Mouse (Mus musculus) ES-E14 (cell line): ENCODE data around the gene Spg20. TPM values are rescaled to one million over a fixed set of nuclear protein-coding genes. Genes with fewer than 3 reads are reported as not detected.

Source experiments
- DNase-seq: peaks from one replicate; pipeline ENCODE4 v3.0.0-alpha.2; 2013; ENCODE audit warnings: low read depth, low spot score
- H3K27ac ChIP-seq: 2 replicates; pipeline ENCODE4 v1.5.1; 2012; ENCODE audit warnings: low read depth, mild to moderate bottlenecking, low read length, moderate library complexity, mixed read lengths; ENCODE audit not compliant: poor library complexity, insufficient read depth, severe bottlenecking
- H3K36me3 ChIP-seq: 2 replicates; pipeline ENCODE4 v1.6.1; 2012; ENCODE audit warnings: mild to moderate bottlenecking, low read length, moderate library complexity, mixed read lengths; ENCODE audit not compliant: control insufficient read depth, poor library complexity, insufficient read depth, severe bottlenecking
- H3K4me1 ChIP-seq, 2 experiments: fragments of 150-350 bp in 1 of 2; sonication (generic) in 1 of 2; 2 replicates each; pipeline ENCODE4 v1.6.1; 2012; ENCODE audit warnings: low read length in 2 of 2, mild to moderate bottlenecking in 1 of 2, mixed read lengths in 1 of 2; ENCODE audit not compliant: control insufficient read depth in 2 of 2, insufficient read depth in 2 of 2, poor library complexity in 1 of 2
- H3K4me3 ChIP-seq, 2 experiments: fragments of 150-350 bp in 1 of 2; sonication (generic) in 1 of 2; 2 replicates each; pipeline ENCODE4 v1.5.1; 2012; ENCODE audit warnings: low read length in 2 of 2, low read depth in 1 of 2, mild to moderate bottlenecking in 1 of 2, mixed read lengths in 1 of 2; ENCODE audit not compliant: insufficient read depth in 1 of 2, poor library complexity in 1 of 2, severe bottlenecking in 1 of 2
- H3K9ac ChIP-seq: 2 replicates; pipeline ENCODE4 v1.6.1; 2012; ENCODE audit warnings: low read depth, mild to moderate bottlenecking, low read length, mixed read lengths; ENCODE audit not compliant: poor library complexity, insufficient read depth, severe bottlenecking
- H3K9me3 ChIP-seq: fragments of 150-350 bp; sonication (generic); 2 replicates; pipeline ENCODE4 v1.6.1; 2012; ENCODE audit warnings: low read depth, mild to moderate bottlenecking, low read length; ENCODE audit not compliant: control insufficient read depth, insufficient read depth
- CHD2 ChIP-seq: IDR thresholded peaks from 2 replicates; pipeline ENCODE4 v1.6.1; 2014; ENCODE audit warnings: mild to moderate bottlenecking, low read depth, low read length, inconsistent platforms
- HCFC1 ChIP-seq: IDR thresholded peaks from 2 replicates; pipeline ENCODE4 v1.6.1; 2012; ENCODE audit warnings: low read length, inconsistent platforms, borderline replicate concordance; ENCODE audit not compliant: insufficient read depth
- MAFK ChIP-seq: IDR thresholded peaks from 2 replicates; pipeline ENCODE4 v1.6.1; 2014; ENCODE audit warnings: mild to moderate bottlenecking, low read depth, low read length, inconsistent platforms; ENCODE audit not compliant: insufficient read depth
- ZC3H11A ChIP-seq: IDR thresholded peaks from 2 replicates; pipeline ENCODE4 v1.6.1; 2012; ENCODE audit warnings: low read depth, mild to moderate bottlenecking, inconsistent platforms, low read length, borderline replicate concordance
- ZNF384 ChIP-seq: IDR thresholded peaks from 2 replicates; pipeline ENCODE4 v1.6.1; 2012; ENCODE audit warnings: low read depth, low read length, inconsistent platforms
- in situ Hi-C, 2 experiments: fragments of 600-800 bp; cut with MboI; formaldehyde crosslinking; loops; one replicate each; pipeline ENCODE4 v1.15.1; 2025; ENCODE audit warnings: low sequenced_read_pairs in 2 of 2, inconsistent platforms in 1 of 2; ENCODE audit not compliant: unreplicated experiment in 2 of 2
- total RNA-seq: library from RNA; depleted of rRNA; stranded (reverse); fragments of 300-350 nt; gene quantifications from 2 replicates; pipeline ENCODE4 v1.2.3, GENCODE M21; 2012

Gene Spg20
- total RNA-seq, 1 experiment, result 12.8 TPM

GRCm38 (mm10) chr3:55115989-55116388, 4.1 kb downstream of the Spg20 start:
- H3K4me3 ChIP-seq, result no peak overlapping the region
- in situ Hi-C loops, result no loop called here
- no peak for TF ChIP-seq ZNF384
- no peak for TF ChIP-seq ZC3H11A
- TF ChIP-seq MAFK, result no peak
- TF ChIP-seq HCFC1, result no peak
- TF ChIP-seq CHD2, result no peak

GRCm38 (mm10) chr3:55119275-55119898, 7.5 kb downstream of the Spg20 start:
- DNase-seq, result no peak
- no peaks in the 10 kb centered on the region for H3K9me3 ChIP-seq
- no peak overlapping the region for H3K4me3 ChIP-seq
- H3K36me3 ChIP-seq, result peaks cover 7% of the 10 kb centered on the region; the same call in 1 of the 2 replicates
- no peak overlapping the region for H3K9ac ChIP-seq
- in situ Hi-C loops, result no loop called here
- no peak overlapping the region for H3K27ac ChIP-seq
- no peak for TF ChIP-seq HCFC1
- TF ChIP-seq ZNF384, result no peak
- no peak for TF ChIP-seq ZC3H11A
- TF ChIP-seq CHD2, result no peak
- TF ChIP-seq MAFK, result no peak
- H3K4me1 ChIP-seq, result no peaks in the 10 kb centered on the region

More at GRCm38 (mm10) chr3:55115989-55116388, 4.1 kb downstream of the Spg20 start:
- Histone ChIP-seq H3K9me3 (no peaks in the 10 kb centered on the region), H3K27ac (no peak overlapping the region), H3K4me1 (no peaks in the 10 kb centered on the region), H3K9ac (no peak overlapping the region), H3K36me3 (peaks cover 3% of the 10 kb centered on the region; the same call in 1 of the 2 replicates)
- no peak for DNase-seq

- in situ Hi-C loops, result no loop called here
- Histone ChIP-seq H3K27ac (no peak overlapping the region), H3K9me3 (no peaks in the 10 kb centered on the region), H3K9ac (no peak overlapping the region), H3K4me3 (no peak overlapping the region), H3K4me1 (no peaks in the 10 kb centered on the region), H3K36me3 (peaks cover 12% of the 10 kb centered on the region; the same call in 1 of the 2 replicates)
- TF ChIP-seq ZC3H11A, result no peak
- no peak for TF ChIP-seq ZNF384
- no peak for TF ChIP-seq HCFC1
- TF ChIP-seq CHD2, result no peak
- TF ChIP-seq MAFK, result no peak
- DNase-seq, result no peak
These were observed 10.5 kb downstream of the Spg20 start for GRCm38 (mm10) chr3:55122336-55122870.

GRCm38 (mm10) chr3:55123064-55123463, 11.2 kb downstream of the Spg20 start:
- H3K36me3 ChIP-seq, result peaks cover 12% of the 10 kb centered on the region; the same call in 1 of the 2 replicates
- no peak for DNase-seq
- no peak overlapping the region for H3K27ac ChIP-seq
- H3K4me3 ChIP-seq, result no peak overlapping the region
- TF ChIP-seq HCFC1, result no peak
- H3K9ac ChIP-seq, result no peak overlapping the region
- no peaks in the 10 kb centered on the region for H3K9me3 ChIP-seq
- in situ Hi-C loops, result no loop called here
- H3K4me1 ChIP-seq, result no peaks in the 10 kb centered on the region

GRCm38 (mm10) chr3:55129181-55129692, 17.3 kb downstream of the Spg20 start:
- H3K36me3 ChIP-seq, result peaks cover 10% of the 10 kb centered on the region; the same call in 1 of the 2 replicates
- H3K9ac ChIP-seq, result no peak overlapping the region

More at GRCm38 (mm10) chr3:55129181-55129692, 17.3 kb downstream of the Spg20 start:
- no peak for DNase-seq
- Histone ChIP-seq H3K4me3 (no peak overlapping the region), H3K9me3 (no peaks in the 10 kb centered on the region), H3K27ac (no peak overlapping the region), H3K4me1 (peaks cover 2 to 3% of the 10 kb centered on the region in 2 experiments; a peak in 1 of 4 replicates)
- TF ChIP-seq HCFC1 (no peak), CHD2 (no peak), ZC3H11A (no peak), ZNF384 (no peak), MAFK (no peak)
- in situ Hi-C loops, result no loop called here
